8 mouse cellular contexts compared by ENCODE assay signal in the genomic region with DNA sequence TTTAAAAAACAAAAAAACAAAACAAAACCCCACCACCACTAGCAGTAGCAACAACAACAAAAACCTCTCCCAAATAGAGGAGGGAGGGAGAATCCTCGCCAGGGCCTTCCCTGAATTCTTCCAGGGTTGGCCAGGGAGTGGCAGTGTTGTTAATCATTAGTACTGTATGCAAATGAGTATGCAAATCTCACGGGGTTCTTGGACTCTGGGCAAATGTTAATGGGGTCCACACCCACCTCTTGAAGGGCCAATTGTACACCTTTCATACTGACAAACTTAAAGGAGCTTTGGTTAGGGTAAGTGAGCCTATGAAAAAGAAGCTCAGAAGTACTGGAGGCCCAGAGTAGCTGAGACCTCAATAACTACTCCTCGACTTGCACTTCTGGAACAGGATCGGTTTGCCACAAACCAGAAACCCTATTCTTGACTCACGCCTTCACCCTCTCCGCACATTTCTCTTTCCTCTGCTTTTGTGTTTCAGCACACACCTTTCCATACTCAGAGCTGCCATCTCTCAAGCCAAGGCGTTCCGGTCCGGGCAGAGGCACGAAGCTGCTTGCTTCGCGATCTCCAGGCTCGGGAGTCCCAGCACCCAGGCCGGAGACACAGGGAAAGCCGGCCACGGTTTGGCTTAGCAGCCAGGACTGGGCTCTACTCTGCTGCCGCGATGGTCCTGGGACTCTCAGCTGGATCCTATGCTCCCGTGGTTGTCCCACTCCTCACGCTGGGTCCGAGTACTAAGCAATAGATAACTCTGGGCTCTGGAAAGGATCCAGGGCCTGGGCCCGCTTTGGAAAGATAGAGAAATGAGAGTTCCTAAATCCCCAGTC. TPM values are rescaled to one million over a fixed set of nuclear protein-coding genes. Genes with fewer than 3 reads are reported as not detected.
DNase-seq lines count a peak whose midpoint lies in the region; ATAC-seq and TF ChIP-seq lines count a peak whose summit lies in the region.

No protein-coding gene starts in this region.

- H3K27ac ChIP-seq in forebrain, postnatal 0 days (ENCODE audit: low read depth, low read length), result peak overlapping the region; percentile 66
- peak overlapping the region; percentile 87 for H3K27ac ChIP-seq in hindbrain, embryonic 16.5 days (ENCODE audit: low read depth, low read length)
- H3K27ac ChIP-seq in left cerebral cortex, adult 2 months, result peak overlapping the region; percentile 91
- peak overlapping the region; percentile 49 for H3K27ac ChIP-seq in midbrain, embryonic 13.5 days

- ATAC-seq in forebrain, postnatal 0 days, result peak; percentile 30; the same call in 1 of the 2 replicates
- ATAC-seq in hindbrain, embryonic 16.5 days, result peak; percentile 24; the same call in 1 of the 2 replicates
- ATAC-seq in midbrain, embryonic 13.5 days, result no peak

- WGBS in forebrain, postnatal 0 days, result 3% methylated on average over 22 of the region's 22 CpGs
- 2% methylated on average over 22 of the region's 22 CpGs for WGBS in hindbrain, embryonic 16.5 days
- WGBS in midbrain, embryonic 13.5 days, result under 1% methylated on average over 22 of the region's 22 CpGs

- intact Hi-C loops in left cerebral cortex, adult 2 months (cut with DNase I), result loop anchor here (2.0 to 5.0 kb wide), 3 partner anchors 116 to 224 kb away; no protein-coding TSS in a partner anchor

- peak overlapping the region; percentile 85; the same call in 1 of the 2 replicates for H3K9ac ChIP-seq in forebrain, postnatal 0 days
- H3K9ac ChIP-seq in hindbrain, embryonic 16.5 days (ENCODE audit: low read depth, low read length), result peak overlapping the region; percentile 91
- H3K9ac ChIP-seq in midbrain, embryonic 13.5 days (replicated peaks), result peak overlapping the region; percentile 87; the same call in 1 of the 2 replicates

- DNase-seq in ZHBTc4 (ENCODE audit: low read depth, low spot score), result peak; percentile 89
- DNase-seq in cerebellum, adult 18-20 months, result peak; percentile 71 to 84
- peak; percentile 78 for DNase-seq in forebrain, postnatal 0 days
- peak; percentile 49 for DNase-seq in left cerebral cortex, adult 2 months (ENCODE audit: extremely low spot score in 1 of 2, low spot score in 2 of 2)
- peak; percentile 69 for DNase-seq in testis, postnatal 10 days (ENCODE audit: low spot score)
- no peak for DNase-seq in gastrocnemius, postnatal 25 days

- peak overlapping the region; percentile 88 for H3K4me2 ChIP-seq in forebrain, postnatal 0 days (ENCODE audit: low read depth)
- H3K4me2 ChIP-seq in hindbrain, embryonic 16.5 days (ENCODE audit: low read length), result peak overlapping the region; percentile 86
- peak overlapping the region; percentile 99 for H3K4me2 ChIP-seq in midbrain, embryonic 13.5 days (replicated peaks)

- no peaks in the 10 kb centered on the region for H3K27me3 ChIP-seq in forebrain, postnatal 0 days (ENCODE audit: insufficient read depth, low read length)
- no peaks in the 10 kb centered on the region for H3K27me3 ChIP-seq in hindbrain, embryonic 16.5 days (replicated peaks; ENCODE audit: control insufficient read depth, insufficient read depth, low read length)
- peaks cover 42% of the 10 kb centered on the region for H3K27me3 ChIP-seq in midbrain, embryonic 13.5 days

- no peaks in the 10 kb centered on the region for H3K36me3 ChIP-seq in forebrain, postnatal 0 days (ENCODE audit: insufficient read depth)
- H3K36me3 ChIP-seq in hindbrain, embryonic 16.5 days (ENCODE audit: control insufficient read depth, insufficient read depth, low read length), result no peaks in the 10 kb centered on the region
- H3K36me3 ChIP-seq in midbrain, embryonic 13.5 days, result no peaks in the 10 kb centered on the region

- H3K4me3 ChIP-seq in forebrain, postnatal 0 days (ENCODE audit: low read depth, low read length), result peak overlapping the region; percentile 87
- H3K4me3 ChIP-seq in hindbrain, embryonic 16.5 days (ENCODE audit: low read length), result peak overlapping the region; percentile 83
- peak overlapping the region; percentile 80 for H3K4me3 ChIP-seq in left cerebral cortex, adult 2 months
- H3K4me3 ChIP-seq in midbrain, embryonic 13.5 days (replicated peaks), result peak overlapping the region; percentile 75

- no peaks in the 10 kb centered on the region for H3K9me3 ChIP-seq in forebrain, postnatal 0 days (ENCODE audit: low read length)
- no peaks in the 10 kb centered on the region for H3K9me3 ChIP-seq in hindbrain, embryonic 16.5 days (ENCODE audit: control insufficient read depth, low read length)
- no peaks in the 10 kb centered on the region for H3K9me3 ChIP-seq in midbrain, embryonic 13.5 days

- peaks cover 15% of the 10 kb centered on the region; the same call in 1 of the 2 replicates for H3K4me1 ChIP-seq in forebrain, postnatal 0 days (ENCODE audit: insufficient read depth)
- peaks cover 33% of the 10 kb centered on the region for H3K4me1 ChIP-seq in hindbrain, embryonic 16.5 days (ENCODE audit: control insufficient read depth, insufficient read depth, low read depth, low read length)
- H3K4me1 ChIP-seq in midbrain, embryonic 13.5 days (replicated peaks), result peaks cover 42% of the 10 kb centered on the region

- peak; percentile 65 for TF ChIP-seq CTCF in forebrain, postnatal 0 days (IDR thresholded peaks at IDR 0.05; ENCODE audit: low read depth)
- peak; percentile 56 for TF ChIP-seq CTCF in left cerebral cortex, adult 2 months (IDR thresholded peaks at IDR 0.05)

RNA-seq across cellular contexts. Expression of gene Kcnd3, which starts 1.3 kb away (rescaled TPM):
- total RNA-seq in forebrain, postnatal 0 days (2014; rRNA removed), result 34.8 and 48.9 TPM in 2 replicates
- 4.4 and 7.5 TPM in 2 replicates for polyA plus RNA-seq in forebrain, postnatal 0 days (2015; fragmentation: Nextera tagmentation; extraction: Ambion mirVana)
- polyA plus RNA-seq in hindbrain, embryonic 16.5 days (2015; fragmentation: Nextera tagmentation; extraction: Ambion mirVana), result 9.1 TPM in 2 replicates
- 10 to 100 TPM; 60.0 to 62.0 TPM for total RNA-seq in left cerebral cortex, adult 2 months (2021)
- polyA plus RNA-seq in midbrain, embryonic 13.5 days (2015; fragmentation: Nextera tagmentation; extraction: Ambion mirVana), result 8.1 and 10.2 TPM in 2 replicates
- total RNA-seq in gastrocnemius, postnatal 25 days (2021), result under 1 TPM; 0.08 to 0.10 TPM

Comparison
In these comparisons a context has a peak if more than half of its experiments do, and no peak if none do; other contexts are left out.
1. RNA of gene Kcnd3, which starts 1.3 kb away (total RNA-seq): 60.0 to 62.0 TPM in left cerebral cortex, adult 2 months and 34.8 to 48.9 TPM in forebrain, postnatal 0 days; 0.08 to 0.10 TPM in gastrocnemius, postnatal 25 days; every median in the first group is over 10 times any median in the second.
2. Peak in every context shown above with its lines, with median percentiles within 50 percentile points of each other: H3K27ac ChIP-seq, H3K4me2 ChIP-seq, H3K4me3 ChIP-seq and H3K9ac ChIP-seq.